Mouse (Mus musculus): Measurements from ENCODE around the gene Ssrp1. TPM values are rescaled to one million over a fixed set of nuclear protein-coding genes. Genes with fewer than 3 reads are reported as not detected.
A peak's percentile ranks its signal among the peaks of the same experiment; 100 is the strongest.

Gene Ssrp1
- polyA plus RNA-seq (2015; fragmentation: Nextera tagmentation; extraction: Ambion mirVana): 139 and 152 TPM in 2 replicates

DNA sequence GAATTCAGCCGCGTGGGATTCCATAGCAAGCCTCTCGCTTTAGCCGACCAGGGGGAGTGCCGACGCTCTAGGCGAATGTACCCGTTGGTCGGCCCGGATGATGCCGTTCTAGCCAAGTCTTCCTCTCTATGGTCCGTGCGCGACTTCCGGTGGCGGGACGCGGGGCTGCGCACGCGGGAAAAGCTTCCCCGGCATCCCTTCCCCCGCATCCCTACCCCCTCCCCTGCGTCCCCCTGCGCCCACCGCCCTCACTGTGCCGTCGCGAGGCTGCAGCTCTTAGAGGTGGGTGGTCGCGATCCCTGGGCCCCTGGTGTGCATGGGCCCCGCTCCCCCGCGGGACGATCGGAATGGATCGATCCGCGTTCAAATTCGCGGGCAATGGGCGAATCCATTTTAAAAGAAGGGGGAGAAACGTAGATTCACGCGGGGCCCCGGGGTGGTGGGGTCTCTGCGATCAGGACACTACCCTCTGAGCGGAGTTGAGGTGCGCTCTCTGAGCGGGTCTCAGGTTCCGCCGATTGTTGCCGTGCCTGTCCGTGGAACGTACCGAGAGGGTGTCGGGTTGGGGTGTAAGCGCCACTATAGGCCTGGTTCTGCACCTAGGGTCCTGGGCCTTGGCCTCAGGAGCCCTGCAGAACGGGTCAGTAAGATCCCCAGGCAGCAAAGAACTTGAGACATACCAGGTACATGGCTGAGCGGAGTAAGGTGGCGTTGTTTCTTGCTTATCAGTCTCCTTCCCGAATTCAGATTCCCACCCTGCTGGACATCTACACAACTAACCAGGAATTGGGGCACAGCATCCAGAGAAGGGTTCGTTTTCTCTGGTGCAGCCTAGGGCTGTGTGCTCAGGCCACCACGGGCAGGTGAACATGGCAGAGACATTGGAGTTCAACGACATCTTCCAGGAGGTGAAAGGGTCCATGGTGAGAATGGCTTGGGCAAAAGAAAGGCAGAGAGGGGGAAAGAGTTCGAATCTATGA lies at the start of gene Ssrp1, which contains the start of gene P2rx3:
Gene Ssrp1 (plus strand): TSS at position 188 of the 980 bp plus-strand sequence.
Gene P2rx3 (minus strand): TSS at position 416 of the 980 bp plus-strand sequence.
- under 1% methylated on average over 66 of the region's 66 CpGs for WGBS

DNA sequence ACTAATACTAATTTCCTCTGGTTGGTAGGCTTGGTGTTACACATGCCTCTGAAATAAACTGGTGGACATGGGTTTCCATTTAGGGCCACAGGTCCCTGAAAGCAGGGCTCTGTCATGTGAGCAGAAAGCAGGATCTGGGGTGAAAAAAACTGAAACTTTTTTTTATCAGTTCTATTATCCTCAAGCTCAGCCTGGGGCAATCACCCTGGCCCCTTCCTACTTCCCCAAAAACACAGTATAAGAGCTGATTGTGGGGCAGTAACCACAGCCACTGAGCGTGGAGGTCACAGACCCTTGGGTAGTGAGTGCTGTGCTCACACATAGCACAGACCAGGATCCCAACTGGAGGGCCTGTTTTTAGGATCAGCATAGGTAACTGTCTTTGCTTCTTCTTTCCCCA lies 49.1 kb upstream of the Ssrp1 start, which contains the start of gene Prg3:
Gene Prg3 (plus strand): TSS at position 286 of the 400 bp plus-strand sequence.
- Histone ChIP-seq H3K27me3 (replicated peaks) (0 out of 2 replicates have a peak, but pooled peaks cover 4% of the 10 kb centered on the region), H3K4me1 (no peaks in the 10 kb centered on the region), H3K4me3 (no peak within 1 kb of the TSS), H3K36me3 (no peaks in the 10 kb centered on the region), H3K4me2 (no peak within 1 kb of the TSS), H3K27ac (replicated peaks) (no peak within 1 kb of the TSS), H3K9me3 (no peaks in the 10 kb centered on the region), H3K9ac (no peak within 1 kb of the TSS)
- no peak for ATAC-seq (ENCODE audit: extremely low read depth, insufficient number of reproducible peaks, low FRiP score, low TSS enrichment)
- 76% methylated on average over 1 of the region's 1 CpGs for WGBS

More for the DNA sequence above, at the start of gene Ssrp1, which contains the start of gene P2rx3:
- H3K4me1 ChIP-seq: peaks cover 18% of the 10 kb centered on the region
- H3K27ac ChIP-seq (replicated peaks): peak within 1 kb of the TSS; percentile 78
- H3K4me2 ChIP-seq: peak within 1 kb of the TSS; percentile 74
- peak; percentile 89 for ATAC-seq (ENCODE audit: extremely low read depth, insufficient number of reproducible peaks, low FRiP score, low TSS enrichment)
- peaks cover 8% of the 10 kb centered on the region; the same call in 1 of the 2 replicates for H3K27me3 ChIP-seq (replicated peaks)
- H3K9ac ChIP-seq: peak within 1 kb of the TSS; percentile 92
- peaks cover 43% of the 10 kb centered on the region for H3K36me3 ChIP-seq
- H3K4me3 ChIP-seq: peak within 1 kb of the TSS; percentile 76
- no peaks in the 10 kb centered on the region for H3K9me3 ChIP-seq

DNA sequence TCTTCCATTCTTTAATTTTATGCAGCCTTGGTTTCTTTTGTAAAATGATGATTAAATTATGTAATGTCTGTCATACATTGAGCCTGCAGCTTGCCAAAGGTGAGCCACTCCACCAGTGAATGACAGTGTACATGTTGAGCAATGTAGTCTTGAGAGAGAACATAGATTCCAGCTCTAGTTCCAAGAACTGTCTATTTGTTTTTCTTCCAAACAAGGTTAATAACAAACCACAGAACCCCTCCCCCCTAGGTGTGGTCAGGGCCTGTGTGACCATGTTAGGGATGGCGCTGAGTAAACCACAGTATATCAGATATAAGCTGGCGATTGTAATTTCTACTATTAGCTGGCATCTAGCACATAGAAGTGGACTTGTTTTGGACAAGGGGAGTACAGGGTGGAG lies 40.7 kb upstream of the Ssrp1 start:
- Histone ChIP-seq H3K4me1 (peaks cover 7% of the 10 kb centered on the region; the same call in 1 of the 2 replicates), H3K4me3 (no peak overlapping the region), H3K9ac (no peak overlapping the region), H3K27ac (replicated peaks) (no peak overlapping the region), H3K27me3 (replicated peaks) (0 out of 2 replicates have a peak, but pooled peaks cover 3% of the 10 kb centered on the region), H3K4me2 (no peak overlapping the region), H3K9me3 (no peaks in the 10 kb centered on the region), H3K36me3 (no peaks in the 10 kb centered on the region)
- 77% methylated on average over 2 of the region's 2 CpGs for WGBS
- ATAC-seq (ENCODE audit: extremely low read depth, insufficient number of reproducible peaks, low FRiP score, low TSS enrichment): no peak

DNA sequence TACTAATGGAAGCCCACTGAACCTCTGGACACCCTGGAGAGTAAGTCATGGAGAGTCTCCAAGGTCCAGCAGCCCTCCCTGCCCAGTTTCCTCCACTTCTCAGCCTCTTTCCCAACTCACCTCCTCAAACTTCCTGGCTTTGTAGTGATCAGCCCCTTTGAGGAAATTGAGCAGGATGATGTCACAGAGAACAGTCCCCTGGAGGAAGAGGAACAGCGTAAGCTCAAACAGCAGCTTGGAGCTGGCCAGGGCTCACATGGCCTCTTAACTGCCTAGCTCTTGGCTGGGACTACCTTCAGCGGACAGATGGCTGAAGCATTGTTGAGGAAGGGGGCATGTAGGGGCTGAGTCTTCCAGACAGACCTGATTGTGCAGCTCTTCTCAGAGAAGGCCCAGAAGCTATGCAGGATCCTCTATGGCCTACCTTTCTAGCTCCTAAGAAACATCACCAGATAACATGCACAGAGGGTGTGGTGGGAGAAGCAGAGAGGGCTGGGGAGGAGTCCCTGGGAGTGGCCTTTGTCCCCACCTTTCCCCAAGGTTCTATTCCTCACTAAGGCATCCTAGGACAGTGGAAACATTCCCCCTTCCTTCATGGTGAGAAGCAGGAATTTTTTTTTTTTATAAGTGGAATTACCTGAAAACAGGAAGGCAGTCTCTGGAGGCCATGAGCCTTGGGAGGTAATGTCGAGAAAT lies 37.4 kb upstream of the Ssrp1 start:
- Histone ChIP-seq H3K9me3 (no peaks in the 10 kb centered on the region), H3K27me3 (replicated peaks) (no peaks in the 10 kb centered on the region), H3K4me1 (peaks cover 22% of the 10 kb centered on the region), H3K9ac (no peak overlapping the region), H3K4me2 (no peak overlapping the region), H3K4me3 (no peak overlapping the region), H3K27ac (replicated peaks) (peak overlapping the region; percentile 60), H3K36me3 (no peaks in the 10 kb centered on the region)
- no peak; the same call in 1 of the 2 replicates for ATAC-seq (ENCODE audit: extremely low read depth, insufficient number of reproducible peaks, low FRiP score, low TSS enrichment)
- 57% methylated on average over 3 of the region's 3 CpGs for WGBS

DNA sequence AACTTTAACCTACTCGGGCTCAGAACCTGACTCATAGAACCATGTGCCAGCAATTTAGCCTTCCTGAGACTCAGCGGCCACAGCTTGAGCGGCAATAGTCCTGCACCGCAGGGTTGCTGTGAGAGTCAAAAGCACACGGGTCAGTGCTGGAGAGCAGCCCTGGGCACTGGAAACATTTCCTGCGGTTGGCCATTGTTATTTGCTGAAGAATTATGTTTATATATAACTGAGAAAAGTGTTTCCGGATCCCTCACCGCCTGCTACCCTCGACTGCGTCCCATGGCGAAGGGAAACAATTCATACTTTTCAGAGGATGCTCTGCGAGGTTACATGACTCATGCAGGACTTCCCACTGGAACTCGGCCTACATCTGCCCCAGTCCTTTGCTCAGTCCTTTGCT lies 35.5 kb upstream of the Ssrp1 start:
- Histone ChIP-seq H3K9me3 (no peaks in the 10 kb centered on the region), H3K36me3 (no peaks in the 10 kb centered on the region), H3K4me1 (peaks cover 25% of the 10 kb centered on the region), H3K27ac (replicated peaks) (no peak overlapping the region), H3K27me3 (replicated peaks) (no peaks in the 10 kb centered on the region), H3K4me3 (no peak overlapping the region), H3K9ac (no peak overlapping the region), H3K4me2 (no peak overlapping the region)
- no peak for ATAC-seq (ENCODE audit: extremely low read depth, insufficient number of reproducible peaks, low FRiP score, low TSS enrichment)
- 79% methylated on average over 13 of the region's 13 CpGs for WGBS

DNA sequence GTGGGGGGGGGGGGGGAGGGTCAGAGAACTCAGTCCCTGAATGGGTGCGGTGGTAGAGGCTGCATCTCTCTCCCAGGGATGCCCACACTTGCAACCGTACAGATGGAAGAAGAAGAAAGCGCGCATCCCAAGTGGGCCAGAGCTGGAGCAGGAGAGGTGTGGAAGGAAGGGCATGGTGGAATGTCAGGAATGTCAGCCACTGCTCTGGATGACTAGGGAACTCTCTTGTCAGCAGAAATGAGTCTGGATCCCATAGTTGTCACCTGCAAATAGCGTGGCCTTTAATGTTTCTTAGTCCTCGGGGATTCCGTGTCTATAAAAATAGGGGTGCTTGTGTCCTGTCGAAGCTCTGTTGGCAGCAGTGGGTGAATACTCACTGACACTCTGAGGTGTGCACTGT lies 34.5 kb upstream of the Ssrp1 start:
- Histone ChIP-seq H3K4me3 (no peak overlapping the region), H3K4me2 (no peak overlapping the region), H3K9ac (no peak overlapping the region), H3K27me3 (replicated peaks) (no peaks in the 10 kb centered on the region), H3K36me3 (no peaks in the 10 kb centered on the region), H3K27ac (replicated peaks) (no peak overlapping the region), H3K4me1 (peaks cover 35% of the 10 kb centered on the region), H3K9me3 (no peaks in the 10 kb centered on the region)
- 0 out of 2 replicates have a peak, but pooled peaks have one; percentile 9 for ATAC-seq (ENCODE audit: extremely low read depth, insufficient number of reproducible peaks, low FRiP score, low TSS enrichment)
- 32% methylated on average over 8 of the region's 8 CpGs for WGBS

DNA sequence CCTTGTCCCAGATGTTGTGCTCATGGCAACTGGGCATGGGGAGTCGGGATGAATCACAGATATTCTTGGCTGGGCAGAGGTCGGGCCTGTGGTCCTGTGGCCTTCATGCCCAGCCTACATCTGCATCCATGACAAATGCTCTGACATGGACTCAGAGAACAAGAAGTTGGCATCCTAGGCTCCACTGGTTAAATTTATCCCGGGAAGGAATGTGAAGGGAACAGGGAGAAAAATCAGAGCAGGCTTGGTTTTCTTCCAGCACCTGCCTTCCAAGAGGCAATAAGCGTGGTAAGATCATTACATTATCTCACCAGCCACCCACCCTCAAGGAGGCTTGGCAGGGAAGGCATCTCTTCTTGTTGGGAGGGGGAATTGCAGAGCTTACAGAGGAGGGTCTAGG lies 32.7 kb upstream of the Ssrp1 start:
- no peak for ATAC-seq (ENCODE audit: extremely low read depth, insufficient number of reproducible peaks, low FRiP score, low TSS enrichment)
- Histone ChIP-seq H3K9ac (no peak overlapping the region), H3K4me3 (no peak overlapping the region), H3K27ac (replicated peaks) (no peak overlapping the region), H3K36me3 (no peaks in the 10 kb centered on the region), H3K9me3 (no peaks in the 10 kb centered on the region), H3K27me3 (replicated peaks) (no peaks in the 10 kb centered on the region), H3K4me1 (peaks cover 34% of the 10 kb centered on the region), H3K4me2 (no peak overlapping the region)
- WGBS: 81% methylated on average over 4 of the region's 4 CpGs

DNA sequence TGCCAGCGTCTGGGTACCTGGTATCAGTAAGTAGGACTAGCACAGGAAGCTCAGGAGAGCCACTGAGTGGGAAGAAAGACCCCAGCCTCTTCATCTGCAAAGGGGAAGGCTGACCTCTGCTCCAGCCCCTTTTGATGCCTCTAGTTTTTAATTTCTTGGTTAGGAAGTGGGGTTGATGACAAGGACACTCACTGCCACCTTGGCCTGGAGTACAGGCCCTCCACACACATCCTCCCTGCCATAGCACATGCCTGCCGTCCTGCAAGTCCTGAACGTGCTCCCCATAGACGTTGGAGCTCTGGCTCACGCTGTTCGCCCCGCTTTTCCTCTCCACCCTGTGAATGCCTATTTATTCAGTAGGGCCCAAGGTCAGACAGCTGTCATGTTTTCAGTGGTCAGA lies 30.4 kb upstream of the Ssrp1 start:
- Histone ChIP-seq H3K4me2 (no peak overlapping the region), H3K9ac (no peak overlapping the region), H3K4me3 (no peak overlapping the region), H3K9me3 (no peaks in the 10 kb centered on the region), H3K27me3 (replicated peaks) (no peaks in the 10 kb centered on the region), H3K36me3 (no peaks in the 10 kb centered on the region), H3K27ac (replicated peaks) (no peak overlapping the region), H3K4me1 (peaks cover 46% of the 10 kb centered on the region)
- ATAC-seq (ENCODE audit: extremely low read depth, insufficient number of reproducible peaks, low FRiP score, low TSS enrichment): no peak
- 56% methylated on average over 7 of the region's 7 CpGs for WGBS

DNA sequence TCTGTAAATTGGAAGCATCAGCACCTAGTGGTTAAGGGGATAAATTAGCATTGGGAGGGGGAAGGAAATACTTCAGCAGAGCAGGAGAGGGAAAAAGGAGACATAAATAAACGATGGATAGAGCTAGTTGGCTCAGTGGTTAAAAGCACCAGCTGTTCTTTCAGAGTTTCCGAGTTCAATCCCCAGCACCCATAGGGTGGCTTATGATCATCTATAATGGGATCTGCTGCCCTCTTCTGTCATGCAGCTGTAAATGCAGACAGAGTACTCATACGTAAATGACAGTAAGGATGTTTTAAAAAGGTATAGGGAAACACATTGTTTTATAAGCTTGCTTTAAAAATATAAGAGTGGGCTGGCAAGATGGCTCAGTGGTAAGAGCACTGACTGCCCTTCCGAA lies 29.3 kb upstream of the Ssrp1 start:
- Histone ChIP-seq H3K9ac (no peak overlapping the region), H3K27ac (replicated peaks) (no peak overlapping the region), H3K4me3 (no peak overlapping the region), H3K4me2 (no peak overlapping the region), H3K4me1 (peaks cover 50% of the 10 kb centered on the region), H3K9me3 (no peaks in the 10 kb centered on the region), H3K27me3 (replicated peaks) (no peaks in the 10 kb centered on the region), H3K36me3 (no peaks in the 10 kb centered on the region)
- WGBS: 23% methylated on average over 4 of the region's 4 CpGs
- ATAC-seq (ENCODE audit: extremely low read depth, insufficient number of reproducible peaks, low FRiP score, low TSS enrichment): no peak

DNA sequence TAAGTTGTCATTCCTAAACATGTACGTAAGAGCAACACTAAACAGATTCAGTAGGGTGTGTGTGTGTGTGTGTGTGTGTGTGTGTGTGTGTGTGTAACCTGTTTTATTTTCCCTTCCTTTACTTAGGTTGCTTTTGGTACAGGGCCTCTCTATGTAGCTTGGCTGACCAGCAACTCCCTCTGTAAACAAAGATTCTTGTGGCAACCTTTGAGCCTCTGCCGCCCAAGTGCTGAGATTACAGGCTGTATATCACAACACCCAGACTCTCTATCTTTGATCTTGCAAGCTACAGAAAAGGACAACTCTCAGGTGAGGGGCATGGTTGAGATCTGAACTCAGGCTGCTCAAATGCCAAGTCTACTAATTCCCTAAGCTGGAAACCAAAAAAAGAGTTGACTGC lies 27.8 kb upstream of the Ssrp1 start:
- H3K36me3 ChIP-seq: no peaks in the 10 kb centered on the region
- no peaks in the 10 kb centered on the region for H3K9me3 ChIP-seq
- no peak overlapping the region for H3K4me2 ChIP-seq
- no peak overlapping the region for H3K27ac ChIP-seq (replicated peaks)
- H3K27me3 ChIP-seq (replicated peaks): no peaks in the 10 kb centered on the region
- H3K4me3 ChIP-seq: no peak overlapping the region
- WGBS: 66% methylated on average over 2 of the region's 2 CpGs
- H3K9ac ChIP-seq: no peak overlapping the region
- ATAC-seq (ENCODE audit: extremely low read depth, insufficient number of reproducible peaks, low FRiP score, low TSS enrichment): no peak
- H3K4me1 ChIP-seq: peaks cover 48% of the 10 kb centered on the region

Measured in heart, embryonic 13.5 days (tissue).